8 mouse cellular contexts compared by ENCODE assay signal in genomic region chr8:26352541-26353010, GRCm38 (mm10).
A peak's percentile ranks its signal among the peaks of the same experiment; 100 is the strongest.
DNase-seq lines count a peak whose midpoint lies in the region; ATAC-seq and TF ChIP-seq lines count a peak whose summit lies in the region.

No protein-coding gene starts in this region.

- no peak overlapping the region for H3K9ac ChIP-seq in forebrain, embryonic 12.5 days
- no peak overlapping the region for H3K9ac ChIP-seq in heart, postnatal 0 days (replicated peaks; ENCODE audit: low read depth, low read length)
- no peak overlapping the region for H3K9ac ChIP-seq in midbrain, embryonic 16.5 days (ENCODE audit: low read depth, low read length)

- no peaks in the 10 kb centered on the region for H3K9me3 ChIP-seq in forebrain, embryonic 12.5 days
- H3K9me3 ChIP-seq in heart, postnatal 0 days (replicated peaks; ENCODE audit: control insufficient read depth, low read length): no peaks in the 10 kb centered on the region
- H3K9me3 ChIP-seq in midbrain, embryonic 16.5 days (replicated peaks; ENCODE audit: control insufficient read depth, low read length, poor library complexity, severe bottlenecking): no peaks in the 10 kb centered on the region

- no peak for TF ChIP-seq CTCF in heart, postnatal 0 days (IDR thresholded peaks at IDR 0.05; ENCODE audit: low read depth)

- peak; percentile 40; the same call in 1 of the 2 replicates for TF ChIP-seq EP300 in heart, postnatal 0 days (IDR thresholded peaks at IDR 0.05; ENCODE audit: low read depth)

- H3K27me3 ChIP-seq in forebrain, embryonic 12.5 days: peaks cover 5% of the 10 kb centered on the region; the same call in 1 of the 2 replicates
- H3K27me3 ChIP-seq in heart, postnatal 0 days (ENCODE audit: control insufficient read depth, insufficient read depth, low read length): no peaks in the 10 kb centered on the region
- no peaks in the 10 kb centered on the region for H3K27me3 ChIP-seq in midbrain, embryonic 16.5 days (ENCODE audit: control insufficient read depth, insufficient read depth, low read depth, low read length)

- WGBS in forebrain, embryonic 12.5 days: 74% methylated on average over 9 of the region's 9 CpGs
- 9% methylated on average over 9 of the region's 9 CpGs for WGBS in heart, postnatal 0 days
- WGBS in midbrain, embryonic 16.5 days: 65% methylated on average over 9 of the region's 9 CpGs

- no peak overlapping the region for H3K4me3 ChIP-seq in forebrain, embryonic 12.5 days (replicated peaks)
- H3K4me3 ChIP-seq in heart, postnatal 0 days (ENCODE audit: low read depth, low read length): peak overlapping the region; percentile 26
- H3K4me3 ChIP-seq in midbrain, embryonic 16.5 days (ENCODE audit: low read depth, low read length): no peak overlapping the region

- DNase-seq in layer of hippocampus, postnatal 10 days (ENCODE audit: low spot score in 2 of 2): peak; percentile 14
- DNase-seq in layer of hippocampus, postnatal 36 days: no peak
- DNase-seq in heart, postnatal 0 days (ENCODE audit: low spot score): peak; percentile 87
- DNase-seq in kidney, postnatal 10 days: peak; percentile 83
- DNase-seq in spleen, postnatal 4 days (ENCODE audit: low spot score in 2 of 2): no peak
- no peak for DNase-seq in T-cell, adult 2 months (ENCODE audit: low spot score)

- 0 out of 2 replicates have a peak, but pooled peaks cover 6% of the 10 kb centered on the region for H3K4me1 ChIP-seq in forebrain, embryonic 12.5 days
- H3K4me1 ChIP-seq in heart, postnatal 0 days (ENCODE audit: control insufficient read depth, insufficient read depth): no peaks in the 10 kb centered on the region
- no peaks in the 10 kb centered on the region for H3K4me1 ChIP-seq in midbrain, embryonic 16.5 days (ENCODE audit: control insufficient read depth, insufficient read depth, low read length)

- no peaks in the 10 kb centered on the region for H3K36me3 ChIP-seq in forebrain, embryonic 12.5 days (replicated peaks)
- no peaks in the 10 kb centered on the region for H3K36me3 ChIP-seq in heart, postnatal 0 days (replicated peaks; ENCODE audit: control insufficient read depth, insufficient read depth, low read length)
- H3K36me3 ChIP-seq in midbrain, embryonic 16.5 days (ENCODE audit: control insufficient read depth, insufficient read depth, low read length): no peaks in the 10 kb centered on the region

- peak overlapping the region; percentile 24; the same call in 1 of the 2 replicates for H3K4me2 ChIP-seq in forebrain, embryonic 12.5 days
- peak overlapping the region; percentile 59 for H3K4me2 ChIP-seq in heart, postnatal 0 days (ENCODE audit: low read depth, low read length)
- H3K4me2 ChIP-seq in midbrain, embryonic 16.5 days (ENCODE audit: low read length): peak overlapping the region; percentile 40

- no peak for ATAC-seq in forebrain, embryonic 12.5 days (ENCODE audit: low FRiP score)
- peak; percentile 89 for ATAC-seq in heart, postnatal 0 days (ENCODE audit: insufficient read depth, low read depth)
- no peak for ATAC-seq in midbrain, embryonic 16.5 days

- H3K27ac ChIP-seq in forebrain, embryonic 12.5 days: no peak overlapping the region
- peak overlapping the region; percentile 86 for H3K27ac ChIP-seq in heart, postnatal 0 days (ENCODE audit: low read depth)
- H3K27ac ChIP-seq in midbrain, embryonic 16.5 days (ENCODE audit: low read length): no peak overlapping the region

Comparison
In these comparisons a context has a peak if more than half of its experiments do, and no peak if none do; other contexts are left out.
1. DNase-seq: peak in layer of hippocampus, postnatal 10 days (2 of 2), heart, postnatal 0 days (single experiment) and kidney, postnatal 10 days (single experiment); none in layer of hippocampus, postnatal 36 days (0 of 2), spleen, postnatal 4 days (0 of 2) and T-cell, adult 2 months (single experiment).
2. Peak in every context shown above with its lines, with median percentiles within 50 percentile points of each other: H3K4me2 ChIP-seq.